Mouse (Mus musculus) intestine, embryonic 15.5 days (tissue): ENCODE results near the gene Sgk1. TPM values are rescaled to one million over a fixed set of nuclear protein-coding genes. Genes with fewer than 3 reads are reported as not detected.
"Not testable (repeated sequence)": the region's sequence is repeated elsewhere in the genome, so short reads cannot be mapped to it uniquely, and the experiment has no call there.

Experiments used
- ATAC-seq: fragments of 200-750 bp; cut with Nextera tagmentation; 2 replicates; pipeline ENCODE4 v1.8.0; 2017; ENCODE audit warnings: moderate TSS enrichment, moderate library complexity
- H3K27ac ChIP-seq: fragments of 300-500 bp; sonication (generic); 2 replicates; pipeline ENCODE4 v1.5.1; 2015; ENCODE audit warnings: mild to moderate bottlenecking, inconsistent platforms
- H3K27me3 ChIP-seq: fragments of 300-500 bp; sonication (generic); replicated peaks from 2 replicates; pipeline ENCODE4 v1.6.1; 2015; ENCODE audit warnings: inconsistent platforms
- H3K36me3 ChIP-seq: fragments of 300-500 bp; sonication (generic); 2 replicates; pipeline ENCODE4 v1.6.1; 2015; ENCODE audit warnings: inconsistent platforms
- H3K4me1 ChIP-seq: fragments of 300-500 bp; sonication (generic); replicated peaks from 2 replicates; pipeline ENCODE4 v1.6.1; 2015; ENCODE audit warnings: inconsistent platforms
- H3K4me2 ChIP-seq: fragments of 300-500 bp; sonication (generic); replicated peaks from 2 replicates; pipeline ENCODE4 v1.6.1; 2015; ENCODE audit warnings: mild to moderate bottlenecking, inconsistent platforms
- H3K4me3 ChIP-seq: fragments of 300-500 bp; sonication (generic); replicated peaks from 2 replicates; pipeline ENCODE4 v1.5.1; 2015; ENCODE audit warnings: inconsistent platforms
- H3K9ac ChIP-seq: fragments of 300-500 bp; sonication (generic); 2 replicates; pipeline ENCODE4 v1.6.1; 2015; ENCODE audit warnings: inconsistent platforms
- H3K9me3 ChIP-seq: fragments of 300-500 bp; sonication (generic); 2 replicates; pipeline ENCODE4 v1.6.1; 2016; ENCODE audit warnings: inconsistent platforms
- WGBS: fragments of 180-500 bp; shearing (Covaris S2); methylation state at CpG from one replicate; pipeline ENCODE4 v1.1.7; 2015; 5-methylcytosine and 5-hydroxymethylcytosine counted together
- polyA plus RNA-seq: library from polyadenylated mRNA; unstranded; fragments of >200 nt; fragmentation: Nextera tagmentation; extraction: Ambion mirVana; gene quantifications from 2 replicates; pipeline ENCODE4 v1.2.1, GENCODE M21; 2015

Gene Sgk1
- polyA plus RNA-seq, 1 experiment from 2014 or later = 36.7 TPM

GRCm38 (mm10) chr10:22000491-22001306, 118.7 kb downstream of the Sgk1 start:
- no peaks in the 10 kb centered on the region for H3K36me3 ChIP-seq
- WGBS = 67% methylated on average over 10 of the region's 10 CpGs
- H3K9ac ChIP-seq = no peak overlapping the region
- no peak overlapping the region for H3K4me2 ChIP-seq
- no peak for ATAC-seq
- H3K27ac ChIP-seq = no peak overlapping the region
- no peaks in the 10 kb centered on the region for H3K27me3 ChIP-seq
- no peak overlapping the region for H3K4me3 ChIP-seq
- no peaks in the 10 kb centered on the region; the same call in 1 of the 2 replicates for H3K4me1 ChIP-seq
- H3K9me3 ChIP-seq = no peaks in the 10 kb centered on the region

- ATAC-seq = no peak
- no peak overlapping the region for H3K27ac ChIP-seq
- no peaks in the 10 kb centered on the region for H3K36me3 ChIP-seq
- no peak overlapping the region for H3K9ac ChIP-seq
- no peak overlapping the region for H3K4me2 ChIP-seq
- no peak overlapping the region for H3K4me3 ChIP-seq
- no peaks in the 10 kb centered on the region for H3K4me1 ChIP-seq
- no peaks in the 10 kb centered on the region for H3K27me3 ChIP-seq
- 74% methylated on average over 4 of the region's 5 CpGs for WGBS
- no peaks in the 10 kb centered on the region for H3K9me3 ChIP-seq
Observed at GRCm38 (mm10) chr10:22001621-22002020, 119.6 kb downstream of the Sgk1 start.

GRCm38 (mm10) chr10:22004763-22005162, 122.8 kb downstream of the Sgk1 start:
- Histone ChIP-seq H3K4me2 (no peak overlapping the region), H3K4me3 (no peak overlapping the region), H3K4me1 (no peaks in the 10 kb centered on the region), H3K9me3 (no peaks in the 10 kb centered on the region), H3K27ac (no peak overlapping the region), H3K9ac (no peak overlapping the region), H3K27me3 (no peaks in the 10 kb centered on the region), H3K36me3 (no peaks in the 10 kb centered on the region)
- ATAC-seq = no peak
- 57% methylated on average over 5 of the region's 5 CpGs for WGBS

GRCm38 (mm10) chr10:22007160-22007801, 125.3 kb downstream of the Sgk1 start:
- 78% methylated on average over 10 of the region's 10 CpGs for WGBS
- H3K4me2 ChIP-seq = no peak overlapping the region
- no peak overlapping the region for H3K9ac ChIP-seq
- H3K27me3 ChIP-seq = no peaks in the 10 kb centered on the region
- H3K4me1 ChIP-seq = no peaks in the 10 kb centered on the region
- ATAC-seq = peak; percentile 49; the same call in 1 of the 2 replicates
- H3K4me3 ChIP-seq = no peak overlapping the region
- H3K27ac ChIP-seq = no peak overlapping the region
- no peaks in the 10 kb centered on the region for H3K9me3 ChIP-seq
- no peaks in the 10 kb centered on the region for H3K36me3 ChIP-seq

- WGBS = 39% methylated on average over 4 of the region's 4 CpGs
- ATAC-seq = no peak
- Histone ChIP-seq H3K27ac (no peak overlapping the region), H3K4me2 (no peak overlapping the region), H3K4me3 (no peak overlapping the region), H3K27me3 (no peaks in the 10 kb centered on the region), H3K36me3 (no peaks in the 10 kb centered on the region), H3K4me1 (no peaks in the 10 kb centered on the region), H3K9ac (no peak overlapping the region), H3K9me3 (no peaks in the 10 kb centered on the region)
Observed at GRCm38 (mm10) chr10:22007802-22008172, 125.8 kb downstream of the Sgk1 start.

GRCm38 (mm10) chr10:22010088-22010818, 128.3 kb downstream of the Sgk1 start:
- Histone ChIP-seq H3K27ac (no peak overlapping the region), H3K27me3 (no peaks in the 10 kb centered on the region), H3K9ac (no peak overlapping the region), H3K36me3 (no peaks in the 10 kb centered on the region), H3K9me3 (no peaks in the 10 kb centered on the region), H3K4me1 (no peaks in the 10 kb centered on the region), H3K4me2 (no peak overlapping the region), H3K4me3 (no peak overlapping the region)
- WGBS = 34% methylated on average over 19 of the region's 19 CpGs
- ATAC-seq = 0 out of 2 replicates have a peak, but pooled peaks have one; percentile 15

- H3K4me3 ChIP-seq = no peak overlapping the region
- H3K36me3 ChIP-seq = no peaks in the 10 kb centered on the region
- H3K4me2 ChIP-seq = no peak overlapping the region
- no peak overlapping the region for H3K9ac ChIP-seq
- no peaks in the 10 kb centered on the region for H3K9me3 ChIP-seq
- no peak for ATAC-seq
- 59% methylated on average over 16 of the region's 16 CpGs for WGBS
- no peak overlapping the region for H3K27ac ChIP-seq
- H3K27me3 ChIP-seq = no peaks in the 10 kb centered on the region
- H3K4me1 ChIP-seq = no peaks in the 10 kb centered on the region
Observed at GRCm38 (mm10) chr10:22017469-22018159, 135.6 kb downstream of the Sgk1 start.

GRCm38 (mm10) chr10:22018618-22019017, 136.6 kb downstream of the Sgk1 start:
- H3K4me1 ChIP-seq = no peaks in the 10 kb centered on the region
- no peak for ATAC-seq
- no peak overlapping the region for H3K4me3 ChIP-seq
- no peak overlapping the region for H3K9ac ChIP-seq
- no peaks in the 10 kb centered on the region for H3K36me3 ChIP-seq
- no peaks in the 10 kb centered on the region for H3K27me3 ChIP-seq
- no peaks in the 10 kb centered on the region for H3K9me3 ChIP-seq
- WGBS = 95% methylated on average over 4 of the region's 4 CpGs
- H3K4me2 ChIP-seq = no peak overlapping the region
- H3K27ac ChIP-seq = no peak overlapping the region

- no peaks in the 10 kb centered on the region for H3K36me3 ChIP-seq
- no peaks in the 10 kb centered on the region for H3K27me3 ChIP-seq
- H3K9ac ChIP-seq = no peak overlapping the region
- H3K4me2 ChIP-seq = no peak overlapping the region
- ATAC-seq = no peak
- no peaks in the 10 kb centered on the region for H3K9me3 ChIP-seq
- 10% methylated on average over 9 of the region's 9 CpGs for WGBS
- no peaks in the 10 kb centered on the region for H3K4me1 ChIP-seq
- H3K4me3 ChIP-seq = no peak overlapping the region
- H3K27ac ChIP-seq = no peak overlapping the region
Observed at GRCm38 (mm10) chr10:22034303-22034702, 152.3 kb downstream of the Sgk1 start.

- not testable (repeated sequence) for H3K27me3 ChIP-seq, H3K9me3 ChIP-seq, H3K9ac ChIP-seq, H3K27ac ChIP-seq, H3K4me3 ChIP-seq, ATAC-seq, H3K4me1 ChIP-seq, H3K4me2 ChIP-seq, H3K36me3 ChIP-seq
- 11% methylated on average over 3 of the region's 3 CpGs for WGBS
Observed at GRCm38 (mm10) chr10:22036256-22036655, 154.3 kb downstream of the Sgk1 start.
